Mouse (Mus musculus): ENCODE data around the gene Rcan2. TPM values are rescaled to one million over a fixed set of nuclear protein-coding genes. Genes with fewer than 3 reads are reported as not detected.
A peak's percentile ranks its signal among the peaks of the same experiment; 100 is the strongest.

Rcan2 gene
- total and polyA plus RNA-seq, 3 experiments: 195 to 439 (median 382) TPM

DNA sequence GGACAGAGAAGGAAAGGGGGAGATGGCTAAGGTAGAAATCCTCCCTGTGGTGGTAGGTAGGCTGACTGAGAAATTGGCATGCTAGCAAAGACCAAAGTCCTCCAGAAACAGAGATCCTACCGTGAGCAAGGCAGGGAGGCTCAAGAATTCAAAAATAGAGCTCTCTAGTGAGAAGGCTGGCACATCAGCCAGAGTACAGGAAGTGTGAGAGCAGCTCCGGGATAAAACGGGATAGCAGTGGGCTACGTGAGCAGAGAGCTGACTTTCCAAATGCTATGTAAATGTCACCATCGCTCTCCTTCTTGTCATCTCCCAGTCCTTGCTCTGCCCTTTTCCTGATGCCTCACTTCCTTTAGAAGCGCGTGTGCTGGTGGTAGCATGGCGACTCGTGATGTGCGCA lies 168.8 kb downstream of the Rcan2 start:
- Histone ChIP-seq H3K4me1 (ENCODE audit: control insufficient read depth, insufficient read depth, low read length) (no peaks in the 10 kb centered on the region; the same call in 1 of the 2 replicates), H3K9ac (ENCODE audit: low read depth, low read length) (no peak overlapping the region), H3K27ac (no peak overlapping the region), H3K27me3 (ENCODE audit: control insufficient read depth, insufficient read depth, low read length) (no peaks in the 10 kb centered on the region), H3K79me2 (replicated peaks; ENCODE audit: control insufficient read depth, insufficient read depth, low read length) (peaks cover 3% of the 10 kb centered on the region; the same call in 1 of the 2 replicates), H3K4me3 (no peak overlapping the region), H3K36me3 (ENCODE audit: control insufficient read depth, insufficient read depth, low read length) (no peaks in the 10 kb centered on the region)
- intact Hi-C loops (cut with DNase I): no loop called here
- no peak for TF ChIP-seq EP300 (IDR thresholded peaks at IDR 0.05; ENCODE audit: insufficient read depth, low read depth, low read length)
- TF ChIP-seq CTCF (IDR thresholded peaks at IDR 0.05): no peak
- TF ChIP-seq POLR2A (IDR thresholded peaks at IDR 0.05; ENCODE audit: insufficient read depth, low read depth, low read length): no peak
- no peak for DNase-seq
- WGBS: 72% methylated on average over 10 of the region's 10 CpGs

DNA sequence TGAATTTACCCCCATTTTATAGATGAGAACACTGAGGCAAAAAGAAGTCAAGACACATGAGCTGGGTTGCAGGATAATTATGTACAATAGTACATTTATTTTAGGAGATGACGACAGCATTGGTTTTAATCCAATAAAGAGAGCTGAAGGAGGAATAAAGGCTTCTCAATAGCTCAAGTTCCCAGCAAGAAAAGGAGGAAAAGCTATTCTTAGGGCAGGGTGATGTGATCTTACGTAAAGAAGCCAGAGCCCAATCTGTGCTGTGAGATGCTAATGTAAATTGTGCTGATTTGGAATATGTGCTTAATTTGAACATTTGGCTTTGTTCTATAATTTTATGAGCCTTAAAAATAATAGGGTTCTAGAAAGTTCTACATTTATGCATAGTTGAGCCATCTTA lies 176.4 kb downstream of the Rcan2 start:
- Histone ChIP-seq H3K4me3 (no peak overlapping the region), H3K36me3 (ENCODE audit: control insufficient read depth, insufficient read depth, low read length) (peaks cover 3% of the 10 kb centered on the region), H3K9ac (ENCODE audit: low read depth, low read length) (no peak overlapping the region), H3K27ac (no peak overlapping the region), H3K27me3 (ENCODE audit: control insufficient read depth, insufficient read depth, low read length) (no peaks in the 10 kb centered on the region), H3K79me2 (replicated peaks; ENCODE audit: control insufficient read depth, insufficient read depth, low read length) (peaks cover 3% of the 10 kb centered on the region; the same call in 1 of the 2 replicates), H3K4me1 (ENCODE audit: control insufficient read depth, insufficient read depth, low read length) (no peaks in the 10 kb centered on the region; the same call in 1 of the 2 replicates)
- WGBS: 52% methylated on average over 2 of the region's 2 CpGs
- DNase-seq: no peak
- TF ChIP-seq CTCF (IDR thresholded peaks at IDR 0.05) (no peak), POLR2A (IDR thresholded peaks at IDR 0.05; ENCODE audit: insufficient read depth, low read depth, low read length) (no peak), EP300 (IDR thresholded peaks at IDR 0.05; ENCODE audit: insufficient read depth, low read depth, low read length) (no peak)
- intact Hi-C loops (cut with DNase I): no loop called here

DNA sequence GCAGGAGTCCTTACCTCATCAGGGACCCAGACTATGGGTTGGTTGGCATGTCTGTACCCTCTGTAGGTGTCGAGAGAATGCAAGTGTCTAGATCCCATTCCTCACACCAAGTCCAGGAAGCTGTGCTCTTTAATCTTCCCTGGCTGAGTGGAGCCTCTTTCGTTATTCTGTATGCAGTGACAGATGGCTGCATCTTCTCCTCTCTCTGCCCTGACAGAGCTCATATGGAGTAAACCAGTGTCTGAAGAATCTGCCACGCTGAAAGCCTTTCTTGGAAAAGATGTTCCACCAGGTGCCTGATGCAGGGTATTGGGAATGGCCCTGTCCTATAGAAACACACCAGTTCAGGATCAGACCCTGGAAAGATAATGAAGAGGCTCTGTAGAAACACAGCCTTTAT lies 178.8 kb downstream of the Rcan2 start:
- DNase-seq: no peak
- no peak overlapping the region for H3K4me3 ChIP-seq
- H3K27me3 ChIP-seq (ENCODE audit: control insufficient read depth, insufficient read depth, low read length): no peaks in the 10 kb centered on the region
- 79% methylated on average over 3 of the region's 3 CpGs for WGBS
- H3K36me3 ChIP-seq (ENCODE audit: control insufficient read depth, insufficient read depth, low read length): peaks cover 3% of the 10 kb centered on the region
- intact Hi-C loops (cut with DNase I): no loop called here
- no peaks in the 10 kb centered on the region; the same call in 1 of the 2 replicates for H3K4me1 ChIP-seq (ENCODE audit: control insufficient read depth, insufficient read depth, low read length)
- no peak for TF ChIP-seq CTCF (IDR thresholded peaks at IDR 0.05)
- TF ChIP-seq EP300 (IDR thresholded peaks at IDR 0.05; ENCODE audit: insufficient read depth, low read depth, low read length): no peak
- TF ChIP-seq POLR2A (IDR thresholded peaks at IDR 0.05; ENCODE audit: insufficient read depth, low read depth, low read length): no peak
- H3K9ac ChIP-seq (ENCODE audit: low read depth, low read length): no peak overlapping the region
- no peak overlapping the region for H3K27ac ChIP-seq
- H3K79me2 ChIP-seq (replicated peaks; ENCODE audit: control insufficient read depth, insufficient read depth, low read length): no peaks in the 10 kb centered on the region; the same call in 1 of the 2 replicates

DNA sequence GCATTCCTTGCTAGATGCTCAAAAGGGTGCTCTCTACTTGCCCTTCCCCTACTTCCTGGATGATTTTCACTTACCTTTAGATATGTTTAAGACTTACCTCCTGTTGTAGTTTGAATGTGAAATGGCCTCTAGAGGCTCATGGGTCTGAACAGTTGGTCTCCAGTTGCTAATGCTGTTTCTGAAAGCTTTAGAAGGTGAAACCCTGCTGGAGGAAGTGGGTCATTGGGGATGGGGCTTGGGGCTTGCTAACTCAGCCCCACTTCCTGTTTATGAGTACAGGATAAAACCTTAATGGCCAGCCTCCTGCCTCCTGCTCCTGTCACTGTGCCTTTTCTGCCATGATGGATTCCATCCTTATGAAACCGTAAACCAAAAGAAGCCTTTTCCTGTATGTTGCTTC lies 181.4 kb downstream of the Rcan2 start:
- H3K79me2 ChIP-seq (replicated peaks; ENCODE audit: control insufficient read depth, insufficient read depth, low read length): no peaks in the 10 kb centered on the region; the same call in 1 of the 2 replicates
- no peak overlapping the region for H3K4me3 ChIP-seq
- H3K27ac ChIP-seq: no peak overlapping the region
- H3K4me1 ChIP-seq (ENCODE audit: control insufficient read depth, insufficient read depth, low read length): no peaks in the 10 kb centered on the region; the same call in 1 of the 2 replicates
- H3K36me3 ChIP-seq (ENCODE audit: control insufficient read depth, insufficient read depth, low read length): peaks cover 3% of the 10 kb centered on the region
- DNase-seq: no peak
- 73% methylated on average over 1 of the region's 1 CpGs for WGBS
- no peak for TF ChIP-seq CTCF (IDR thresholded peaks at IDR 0.05)
- TF ChIP-seq POLR2A (IDR thresholded peaks at IDR 0.05; ENCODE audit: insufficient read depth, low read depth, low read length): no peak
- TF ChIP-seq EP300 (IDR thresholded peaks at IDR 0.05; ENCODE audit: insufficient read depth, low read depth, low read length): no peak
- intact Hi-C loops (cut with DNase I): no loop called here
- H3K27me3 ChIP-seq (ENCODE audit: control insufficient read depth, insufficient read depth, low read length): no peaks in the 10 kb centered on the region
- no peak overlapping the region for H3K9ac ChIP-seq (ENCODE audit: low read depth, low read length)

DNA sequence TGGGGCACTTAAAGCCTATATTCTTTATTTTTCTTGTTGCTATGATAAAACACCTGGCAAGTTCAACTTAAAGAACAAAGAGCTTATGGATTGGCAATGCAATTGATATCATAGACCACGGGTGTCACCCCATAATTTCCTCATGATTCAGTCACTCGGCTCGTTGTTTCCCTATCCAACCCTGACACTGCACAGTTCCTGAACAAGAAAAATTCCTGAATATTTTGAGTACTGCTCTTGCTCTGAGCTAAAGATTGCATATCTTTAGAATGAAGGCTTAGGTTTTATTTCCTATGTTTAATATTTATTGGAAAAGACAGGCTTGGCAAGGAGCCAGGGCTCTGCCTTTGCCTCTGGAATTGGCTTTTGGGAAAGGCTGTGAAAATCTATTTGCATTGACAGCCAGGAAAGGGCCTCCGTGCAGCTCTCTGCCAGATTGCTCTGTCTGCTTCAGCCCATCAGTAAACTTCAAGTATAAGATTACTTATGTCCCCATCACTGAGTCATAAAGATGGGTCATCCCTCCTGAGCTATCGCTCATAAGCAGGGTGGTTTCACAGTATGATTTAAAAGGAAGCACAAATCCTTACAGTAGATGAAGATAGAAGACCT lies 188.3 kb downstream of the Rcan2 start:
- 62% methylated on average over 5 of the region's 5 CpGs for WGBS
- TF ChIP-seq EP300 (IDR thresholded peaks at IDR 0.05; ENCODE audit: insufficient read depth, low read depth, low read length) (no peak), POLR2A (IDR thresholded peaks at IDR 0.05; ENCODE audit: insufficient read depth, low read depth, low read length) (no peak), CTCF (IDR thresholded peaks at IDR 0.05) (no peak)
- H3K36me3 ChIP-seq (ENCODE audit: control insufficient read depth, insufficient read depth, low read length): peaks cover 6% of the 10 kb centered on the region; the same call in 1 of the 2 replicates
- no peak overlapping the region for H3K9ac ChIP-seq (ENCODE audit: low read depth, low read length)
- intact Hi-C loops (cut with DNase I): no loop called here
- no peaks in the 10 kb centered on the region for H3K27me3 ChIP-seq (ENCODE audit: control insufficient read depth, insufficient read depth, low read length)
- no peaks in the 10 kb centered on the region for H3K79me2 ChIP-seq (replicated peaks; ENCODE audit: control insufficient read depth, insufficient read depth, low read length)
- no peak overlapping the region for H3K27ac ChIP-seq
- H3K4me3 ChIP-seq: no peak overlapping the region
- H3K4me1 ChIP-seq (ENCODE audit: control insufficient read depth, insufficient read depth, low read length): peaks cover 5% of the 10 kb centered on the region
- DNase-seq: no peak

DNA sequence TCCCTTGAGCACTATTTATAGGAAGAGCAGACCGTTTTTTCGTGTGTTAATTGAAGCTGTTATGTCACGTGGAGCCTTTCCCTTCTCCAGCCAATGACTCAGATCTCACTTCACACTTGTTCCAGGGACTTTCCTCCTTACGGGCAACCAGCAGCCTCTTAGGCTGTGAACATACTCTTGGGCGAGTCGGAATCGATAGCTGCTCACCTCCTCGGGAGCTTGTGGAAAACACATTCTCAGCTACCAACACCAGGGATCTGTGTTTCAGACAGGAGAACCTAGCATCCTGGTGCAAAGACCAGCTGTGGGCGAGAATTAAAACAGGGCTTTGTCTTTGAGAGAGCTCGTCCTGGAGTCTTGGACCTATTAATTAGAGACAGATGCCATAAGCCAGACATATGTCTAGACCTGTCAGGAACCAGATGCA lies 189.8 kb downstream of the Rcan2 start:
- no peaks in the 10 kb centered on the region for H3K27me3 ChIP-seq (ENCODE audit: control insufficient read depth, insufficient read depth, low read length)
- TF ChIP-seq CTCF (IDR thresholded peaks at IDR 0.05) (no peak), POLR2A (IDR thresholded peaks at IDR 0.05; ENCODE audit: insufficient read depth, low read depth, low read length) (no peak), EP300 (IDR thresholded peaks at IDR 0.05; ENCODE audit: insufficient read depth, low read depth, low read length) (no peak)
- 39% methylated on average over 10 of the region's 10 CpGs for whole genome bisulfite sequencing
- H3K36me3 ChIP-seq (ENCODE audit: control insufficient read depth, insufficient read depth, low read length): peaks cover 6% of the 10 kb centered on the region; the same call in 1 of the 2 replicates
- peaks cover 5% of the 10 kb centered on the region for H3K4me1 ChIP-seq (ENCODE audit: control insufficient read depth, insufficient read depth, low read length)
- no peaks in the 10 kb centered on the region for H3K79me2 ChIP-seq (replicated peaks; ENCODE audit: control insufficient read depth, insufficient read depth, low read length)
- peak in 1 of 2 experiments; percentile 8 for DNase-seq
- H3K9ac ChIP-seq (ENCODE audit: low read depth, low read length): no peak overlapping the region
- no peak overlapping the region for H3K4me3 ChIP-seq
- H3K27ac ChIP-seq: no peak overlapping the region
- intact Hi-C loops (cut with DNase I): no loop called here

Measured in heart, adult 2 months (tissue).